Mouse (Mus musculus) cerebellum, postnatal 4 days (tissue): ENCODE measurements around the gene Kat14.

Experiments
- DNase-seq, 2 experiments: peaks; one replicate each; pipeline ENCODE4 v3.0.0; 2022; ENCODE audit warnings: low spot score in 2 of 2, mixed read lengths in 1 of 2

The Kat14 gene

DNA sequence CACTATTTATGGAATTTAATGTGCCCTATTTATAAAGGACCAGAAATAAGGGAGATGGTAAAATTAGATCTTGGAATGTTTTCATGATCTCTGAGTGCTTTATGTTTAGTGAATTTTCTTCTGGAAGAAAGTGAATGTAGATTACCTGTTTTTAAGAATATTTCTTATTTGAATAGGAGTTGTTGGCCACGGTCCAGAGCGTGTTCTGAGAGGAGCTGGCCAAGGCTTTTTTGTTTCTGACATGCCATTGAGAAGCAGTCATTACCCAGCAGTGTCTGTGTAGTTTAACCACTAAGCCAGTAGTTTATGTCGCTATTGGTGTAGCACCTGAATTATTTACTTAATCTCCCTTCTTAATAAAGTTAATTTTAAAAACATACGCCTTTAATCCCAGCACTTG, 13.0 kb downstream of the Kat14 start:
- DNase-seq, result no peak

DNA sequence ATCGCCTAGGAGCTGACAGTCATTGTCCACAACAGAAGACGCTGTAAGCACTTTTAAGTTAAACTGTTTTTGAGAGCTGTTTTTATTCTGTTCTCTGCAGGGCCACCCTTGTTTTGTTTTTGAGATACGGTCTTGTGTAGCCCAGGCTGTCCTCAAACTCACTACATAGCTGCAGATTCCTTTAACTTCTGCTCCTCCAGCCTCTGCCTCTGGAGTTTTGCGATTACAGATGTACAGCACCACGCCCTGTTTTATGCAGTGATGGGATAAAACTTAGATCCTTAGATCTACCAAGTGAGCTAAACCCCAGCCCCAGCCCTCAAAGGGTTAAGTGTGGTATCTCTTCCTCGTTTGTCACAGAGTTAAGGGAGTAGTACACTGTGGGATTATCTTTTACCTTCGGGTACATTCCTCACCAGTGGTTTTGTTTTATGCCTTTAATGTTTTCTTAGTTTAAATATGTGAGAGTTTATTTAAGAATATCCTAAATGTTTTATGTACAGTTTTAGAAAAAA, 13.9 kb downstream of the Kat14 start:
- DNase-seq, result no peak

DNA sequence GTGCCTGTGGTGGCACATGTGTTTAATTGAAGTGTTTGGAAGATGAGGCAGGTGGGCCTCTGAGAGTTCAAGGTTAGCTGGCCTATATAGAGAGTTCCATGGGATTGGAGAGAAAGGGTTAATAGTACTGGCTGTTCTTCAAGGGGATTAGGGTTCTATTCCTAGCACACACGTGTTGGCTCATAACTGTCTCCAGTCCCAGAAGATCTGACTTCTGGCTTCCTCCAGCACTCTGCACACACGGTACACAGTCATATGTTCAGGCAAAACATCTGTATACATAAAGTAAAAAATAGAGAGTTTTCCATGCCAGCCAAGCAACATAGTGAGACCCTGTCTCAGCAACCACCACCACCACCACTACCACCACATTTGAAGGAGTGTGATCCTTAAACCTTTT, 17.5 kb downstream of the Kat14 start:
- no peak for DNase-seq

DNA sequence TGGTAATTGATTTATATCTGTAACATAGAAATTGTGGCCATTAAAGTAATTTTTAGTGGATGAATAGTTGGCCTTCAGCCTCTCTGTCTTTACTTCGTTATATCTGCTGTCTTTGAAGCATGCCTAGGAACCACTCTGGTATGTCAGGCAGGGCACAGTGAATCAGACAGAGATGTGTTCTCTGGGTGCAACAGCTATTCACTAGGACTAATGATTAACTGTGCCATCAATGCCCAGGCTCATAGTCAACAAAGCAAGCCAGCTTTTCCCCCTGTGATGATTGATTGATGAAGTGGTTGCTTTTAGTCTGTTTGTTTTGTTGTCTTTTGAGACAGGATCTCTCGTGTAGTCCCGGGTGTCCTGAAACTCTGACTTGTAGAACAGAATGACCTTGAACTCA, 19.6 kb downstream of the Kat14 start:
- no peak for DNase-seq

DNA sequence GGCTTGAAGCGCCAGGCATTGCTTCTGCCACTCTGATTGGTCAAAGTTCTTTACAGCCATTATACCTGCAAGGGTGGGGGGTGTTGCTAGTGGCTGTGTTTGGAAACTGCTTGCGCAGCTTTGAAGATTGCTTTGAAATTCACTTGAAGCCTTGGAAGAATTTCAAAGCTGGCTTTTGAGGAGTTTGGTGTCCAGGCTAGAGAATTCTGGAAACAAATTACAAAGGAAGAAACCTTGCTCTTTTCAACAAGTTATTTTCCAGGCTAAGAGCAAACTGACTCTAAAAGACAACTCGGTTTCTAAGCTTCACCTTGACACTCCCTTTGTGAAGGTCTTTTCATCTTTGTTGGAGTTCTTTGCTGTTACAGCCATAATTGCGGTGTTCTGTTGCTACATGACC, 30.7 kb downstream of the Kat14 start:
- no peak for DNase-seq

DNA sequence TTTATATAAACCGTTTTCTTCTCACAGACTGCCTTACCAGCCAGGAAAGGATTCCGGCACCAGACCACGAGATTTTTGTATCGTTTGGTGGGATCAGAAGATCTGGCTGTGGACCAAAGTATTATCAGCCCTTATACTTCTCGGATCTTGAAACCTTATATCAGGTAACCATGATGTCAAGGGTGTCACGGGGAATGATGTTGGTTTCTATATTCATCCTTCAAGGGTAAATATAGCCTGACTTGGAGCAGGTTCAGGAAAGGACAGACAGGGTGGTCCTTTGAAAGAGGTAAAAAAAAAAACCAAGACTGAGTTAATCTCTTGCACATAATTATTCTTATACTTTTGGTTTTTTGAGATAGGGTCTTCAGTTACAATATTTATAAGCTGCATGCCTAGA, 31.9 kb downstream of the Kat14 start:
- DNase-seq, result no peak

DNA sequence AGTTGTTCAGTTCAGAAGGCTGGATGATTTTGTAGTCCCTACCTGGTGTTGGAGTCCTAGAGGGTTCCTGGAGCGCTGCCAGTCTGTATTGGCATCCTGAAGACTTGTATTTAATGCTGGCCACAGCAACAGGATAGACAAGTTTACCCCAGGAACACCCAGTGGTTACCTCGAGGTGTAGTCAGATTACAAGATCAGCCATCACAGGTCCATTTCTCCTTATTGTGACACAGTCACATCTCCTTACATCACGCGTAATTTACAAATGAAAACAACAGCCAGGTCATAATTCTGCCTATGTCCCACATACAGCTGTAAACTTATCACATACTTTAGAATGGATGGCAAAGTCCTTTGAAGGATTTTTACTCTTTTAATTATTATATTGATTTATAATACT, 40.3 kb downstream of the Kat14 start:
- DNase-seq, result no peak

DNA sequence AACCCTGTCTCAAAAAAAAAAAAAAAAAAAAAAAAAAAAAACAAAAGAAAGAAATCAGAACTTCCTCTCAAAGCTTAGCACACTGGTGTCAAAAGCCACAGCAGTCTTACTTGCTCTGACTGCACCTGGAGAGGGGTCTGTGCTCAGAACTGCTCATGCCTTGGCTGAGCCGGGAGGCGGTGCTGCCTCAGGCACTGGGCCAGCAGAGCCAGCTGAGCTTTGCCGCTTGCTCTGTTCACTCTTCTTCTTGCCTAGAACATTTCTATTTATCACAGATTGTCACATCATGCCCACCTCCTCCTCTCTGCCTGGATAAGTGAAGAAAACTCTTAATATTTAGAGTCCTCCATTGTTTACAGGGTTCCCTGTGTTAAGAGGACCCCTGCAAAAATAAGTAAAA, 41.8 kb downstream of the Kat14 start:
- no peak for DNase-seq

DNA sequence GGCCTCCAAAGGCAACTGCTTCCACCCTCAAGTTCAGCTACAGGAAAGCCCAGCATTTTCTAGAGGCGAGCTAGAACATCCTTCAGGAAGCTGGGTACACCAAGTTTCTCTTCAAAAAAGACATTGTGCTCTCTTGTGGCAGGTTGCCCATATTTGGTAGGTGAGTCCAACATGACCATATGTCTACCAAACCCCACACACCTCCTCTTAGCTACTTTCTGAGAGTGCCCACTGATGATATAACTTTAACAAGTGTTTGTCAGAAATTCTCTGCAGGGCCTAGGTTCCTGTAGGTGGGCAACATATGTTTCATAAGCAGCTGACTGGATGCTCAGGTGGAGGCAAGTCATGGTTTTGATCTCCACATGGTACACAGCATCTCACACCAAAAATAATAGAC, 45.9 kb downstream of the Kat14 start:
- no peak for DNase-seq

DNA sequence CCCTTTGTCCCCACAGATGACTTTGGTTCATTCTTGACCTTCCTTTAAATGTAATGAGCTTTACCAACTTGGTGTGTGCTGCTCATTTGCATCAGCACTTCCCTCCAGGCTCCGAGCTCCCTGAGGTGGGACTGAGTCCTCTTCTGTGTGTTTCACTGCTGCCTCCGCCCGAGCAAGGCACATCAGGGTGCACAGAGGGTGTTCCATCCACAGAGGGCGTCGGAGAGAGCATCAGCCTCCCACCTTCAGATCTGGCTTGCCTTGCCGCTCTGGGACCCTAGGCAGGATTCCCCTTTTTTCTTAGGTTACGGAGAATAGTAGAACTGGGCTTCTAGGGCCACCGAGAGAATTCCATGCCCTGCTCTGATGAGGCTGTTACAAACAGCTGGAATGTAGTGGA, 48.1 kb downstream of the Kat14 start:
- DNase-seq, result no peak

DNA sequence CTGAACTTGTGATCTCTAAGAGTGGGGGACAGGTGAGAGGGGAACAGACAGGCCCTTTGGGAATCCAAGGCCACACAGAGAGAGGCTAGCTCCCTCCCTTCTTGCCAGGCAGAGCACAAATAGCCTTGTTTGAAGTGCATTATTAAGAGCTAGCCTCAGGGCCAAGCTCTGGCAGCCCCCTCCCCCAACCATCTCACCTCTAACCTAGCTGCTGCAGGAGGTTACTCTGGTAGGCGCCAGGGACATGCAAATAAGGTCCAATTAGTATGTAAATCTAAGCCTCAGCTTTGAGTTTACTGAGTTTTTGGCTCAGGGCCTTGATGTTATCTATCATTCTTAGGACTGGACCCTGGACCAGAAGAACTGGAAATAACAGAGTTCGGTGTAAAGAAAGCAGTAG, 49.3 kb downstream of the Kat14 start:
- DNase-seq, result no peak

DNA sequence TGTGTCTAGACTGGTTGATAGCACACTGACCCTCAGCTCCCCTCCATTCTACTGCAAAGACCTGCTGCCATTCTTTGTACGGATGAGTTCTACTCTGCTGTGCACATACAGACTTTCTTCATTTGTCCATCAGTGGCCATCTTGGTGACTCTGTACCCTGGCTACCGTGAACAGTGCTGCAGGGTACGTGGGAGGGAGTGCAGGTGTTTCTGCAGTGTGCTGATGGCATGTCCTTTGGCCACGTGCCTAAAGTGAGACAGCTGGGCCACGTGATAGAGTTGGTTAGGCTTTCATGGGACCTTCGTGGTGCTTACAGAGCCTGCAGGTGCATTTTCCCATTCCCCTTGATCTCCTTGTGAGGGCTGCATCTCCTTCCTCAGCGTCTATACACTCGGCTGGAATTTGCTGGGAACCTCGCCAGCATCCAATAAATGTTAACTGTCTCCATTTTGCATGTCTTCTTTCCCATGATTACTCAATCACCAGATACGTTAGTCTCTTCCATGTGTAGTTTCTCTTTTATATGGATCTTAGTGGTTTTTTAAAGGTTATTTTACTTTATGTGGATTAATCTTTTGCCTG, 53.4 kb downstream of the Kat14 start:
- DNase-seq, result no peak

DNA sequence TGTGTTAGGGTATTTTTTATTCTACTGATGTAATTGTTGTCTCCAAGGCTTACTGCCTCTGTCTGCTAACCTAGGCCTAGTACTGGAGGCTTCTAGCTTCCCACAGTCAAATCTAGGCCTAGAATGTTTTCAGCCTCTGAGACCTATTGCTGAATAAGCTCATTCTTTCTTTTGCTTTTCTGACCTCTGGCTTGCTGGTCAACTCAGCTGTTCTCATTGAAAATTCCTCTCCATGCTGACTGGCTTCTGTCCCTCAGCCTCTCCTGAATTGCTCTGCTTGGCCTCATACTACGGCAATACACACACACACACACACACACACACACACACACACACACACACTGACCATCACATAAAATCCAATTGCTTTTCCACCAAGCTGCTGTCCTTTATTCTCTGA, 57.0 kb downstream of the Kat14 start:
- no peak for DNase-seq

DNA sequence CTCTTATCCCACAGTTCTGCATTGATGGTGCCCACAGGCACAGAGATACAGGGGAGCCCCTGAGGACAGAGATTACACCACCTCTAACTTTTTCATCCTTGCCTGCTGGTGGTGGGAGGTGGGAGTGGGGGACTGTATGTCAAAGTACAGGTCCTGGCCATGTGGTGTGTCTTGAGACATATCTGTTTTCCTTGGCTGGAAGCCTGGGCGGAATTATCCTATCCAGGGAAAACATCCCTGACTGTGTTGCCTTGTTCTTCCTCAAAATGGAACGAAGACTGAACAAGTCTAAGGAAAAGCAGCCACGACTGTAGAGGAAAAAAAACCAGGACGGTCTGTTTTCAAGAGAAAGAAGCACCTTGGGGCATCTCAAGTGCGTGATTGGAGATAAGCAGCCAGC, 59.1 kb downstream of the Kat14 start:
- no peak for DNase-seq

DNA sequence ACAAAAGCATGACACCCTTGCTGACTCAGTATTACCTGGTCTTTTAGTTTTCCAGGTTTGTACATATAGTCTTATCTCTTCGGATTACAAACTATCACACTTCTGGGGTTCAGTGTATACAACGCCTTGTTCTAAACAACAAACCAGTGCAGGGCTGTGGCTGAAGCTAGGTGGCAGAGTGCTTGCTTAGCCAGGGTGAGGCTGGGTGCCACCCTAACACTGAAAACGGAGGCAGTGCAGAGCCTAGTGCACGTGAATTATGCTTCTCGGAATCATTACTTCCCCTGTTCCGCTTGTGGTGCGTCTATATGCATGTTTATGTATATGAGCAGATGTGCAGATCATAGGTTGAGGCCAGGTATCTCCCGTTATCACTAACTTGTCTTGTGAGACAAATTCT, 59.9 kb downstream of the Kat14 start:
- no peak for DNase-seq

DNA sequence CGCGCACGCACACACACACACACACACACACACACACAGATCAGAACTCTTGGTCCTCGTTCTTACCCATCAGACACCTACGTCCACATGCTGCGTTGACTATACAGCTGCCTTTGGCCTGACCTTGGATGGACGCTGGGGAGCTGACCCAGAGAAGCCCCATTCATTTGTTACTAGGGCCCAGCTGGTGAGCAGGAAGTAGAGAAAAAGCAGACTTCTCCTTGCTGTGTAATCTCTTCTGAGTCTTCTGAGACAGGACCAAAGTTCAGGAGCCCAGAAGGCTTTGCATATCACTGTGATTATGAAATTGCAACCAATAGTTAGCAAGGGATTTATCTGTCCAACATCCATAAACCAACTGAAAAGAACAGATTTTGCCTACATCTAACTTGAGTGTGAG, 60.4 kb downstream of the Kat14 start:
- DNase-seq, result no peak

DNA sequence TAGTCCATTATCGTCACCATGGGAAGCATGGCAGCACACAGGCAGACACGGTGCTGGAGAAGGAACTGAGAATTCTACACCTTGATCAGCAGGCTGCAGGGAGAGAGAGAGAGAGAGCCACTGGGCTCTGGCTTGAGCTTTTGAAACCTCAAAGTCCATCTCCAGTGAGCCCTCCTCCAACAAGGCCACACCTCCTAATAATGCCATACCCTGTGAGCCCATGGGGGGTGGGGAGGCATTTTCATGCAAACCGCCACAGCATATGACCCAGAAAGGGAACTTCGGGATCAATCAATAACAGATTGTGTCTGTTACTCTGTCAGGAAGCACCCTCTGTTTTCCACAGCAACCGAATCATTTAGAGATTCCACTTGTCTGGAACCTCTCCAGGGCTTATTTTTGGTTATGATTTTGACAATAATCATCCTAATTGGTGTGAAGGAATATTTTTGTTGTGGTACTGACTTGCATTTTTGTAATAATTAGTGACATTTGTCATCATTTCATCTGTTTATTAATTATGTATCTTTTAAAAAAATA, 62.6 kb downstream of the Kat14 start:
- DNase-seq, result no peak

DNA sequence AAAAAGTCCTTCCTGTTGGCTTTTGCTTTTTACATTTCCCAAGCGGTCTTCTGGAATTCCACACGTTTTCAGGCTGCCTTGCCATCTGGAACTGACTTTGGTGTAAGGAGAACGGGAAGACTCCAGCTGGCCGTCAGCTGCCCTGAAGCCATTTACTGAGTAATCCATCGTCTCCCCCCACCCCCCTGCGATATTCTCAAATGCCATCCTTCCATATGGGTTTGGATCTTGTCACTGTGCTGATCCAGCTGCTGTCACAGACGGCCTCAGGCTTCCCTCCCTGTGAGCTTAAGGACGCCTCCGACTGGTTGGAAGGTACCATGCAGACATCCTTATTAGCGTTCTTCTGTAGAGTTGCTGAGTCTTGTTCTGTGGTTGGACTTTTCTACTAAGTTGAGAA, 66.9 kb downstream of the Kat14 start:
- no peak for DNase-seq

DNA sequence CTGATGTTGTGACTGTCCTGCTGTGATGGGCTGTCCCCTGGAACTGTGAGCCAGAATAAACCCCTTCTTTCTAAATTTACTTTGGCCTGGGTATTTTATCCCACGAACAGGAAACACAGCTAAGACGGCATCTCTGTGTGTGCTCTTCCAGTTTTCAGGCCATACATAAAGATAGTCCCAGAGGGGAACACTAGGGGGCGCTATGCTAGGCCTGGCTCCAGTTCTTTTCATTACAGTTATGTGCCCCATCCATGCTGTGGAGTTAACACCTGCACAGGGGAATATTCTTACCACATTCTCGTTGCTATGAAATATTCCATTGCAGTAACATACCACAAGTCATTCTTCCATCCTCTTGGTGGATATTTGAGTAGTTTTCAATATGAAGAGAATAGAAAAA, 69.6 kb downstream of the Kat14 start:
- no peak for DNase-seq

DNA sequence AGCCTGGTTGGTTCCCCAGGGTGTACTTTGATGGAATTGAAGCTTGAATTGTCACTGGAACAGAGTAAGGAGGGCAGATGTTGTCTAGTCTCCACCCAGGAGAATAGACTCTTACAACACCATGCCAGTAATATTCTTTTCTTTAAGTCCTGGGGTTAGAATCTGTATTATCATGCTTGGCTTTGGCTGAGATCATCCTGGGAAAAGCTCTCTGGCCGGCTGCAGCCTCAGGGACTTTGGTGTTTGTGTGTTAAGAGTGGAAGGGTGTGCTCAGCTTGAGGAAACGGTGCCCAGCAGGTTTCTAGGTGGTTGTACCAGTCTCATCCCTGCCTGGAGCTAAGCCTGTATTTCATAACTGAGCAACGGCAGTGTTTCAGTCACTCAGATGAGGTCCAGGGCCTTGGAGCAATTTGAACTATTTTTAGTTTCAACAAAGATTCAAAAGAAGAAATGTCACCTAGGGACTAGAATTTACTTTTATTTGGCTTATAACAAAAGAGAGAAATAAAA, 70.5 kb downstream of the Kat14 start:
- no peak for DNase-seq

DNA sequence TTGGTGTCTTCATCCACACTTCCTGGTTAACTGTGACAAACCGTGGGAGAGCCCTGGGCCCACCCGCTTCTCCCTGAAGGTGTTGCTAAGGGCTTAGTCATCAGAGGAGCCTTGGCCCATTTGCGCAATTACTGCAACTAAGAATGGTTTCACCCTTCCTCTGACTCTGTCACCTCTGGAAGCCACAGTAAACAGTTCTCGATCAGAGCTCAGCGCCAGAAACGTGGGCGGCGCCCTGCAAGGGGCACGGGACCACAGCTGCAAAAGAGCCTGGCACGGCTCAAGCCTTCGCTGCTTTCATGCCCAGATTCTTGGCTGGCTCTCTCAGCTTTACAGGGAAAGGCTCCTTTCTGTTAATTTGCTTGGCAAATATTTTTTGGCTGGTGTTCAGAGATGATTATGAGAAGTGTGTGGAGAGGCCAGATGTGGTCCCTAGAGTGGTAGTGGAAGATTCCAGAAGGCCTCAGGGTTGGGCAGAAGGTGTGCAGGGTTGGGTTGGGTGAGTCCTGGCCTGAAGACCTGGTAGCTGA, 72.7 kb downstream of the Kat14 start:
- no peak for DNase-seq

DNA sequence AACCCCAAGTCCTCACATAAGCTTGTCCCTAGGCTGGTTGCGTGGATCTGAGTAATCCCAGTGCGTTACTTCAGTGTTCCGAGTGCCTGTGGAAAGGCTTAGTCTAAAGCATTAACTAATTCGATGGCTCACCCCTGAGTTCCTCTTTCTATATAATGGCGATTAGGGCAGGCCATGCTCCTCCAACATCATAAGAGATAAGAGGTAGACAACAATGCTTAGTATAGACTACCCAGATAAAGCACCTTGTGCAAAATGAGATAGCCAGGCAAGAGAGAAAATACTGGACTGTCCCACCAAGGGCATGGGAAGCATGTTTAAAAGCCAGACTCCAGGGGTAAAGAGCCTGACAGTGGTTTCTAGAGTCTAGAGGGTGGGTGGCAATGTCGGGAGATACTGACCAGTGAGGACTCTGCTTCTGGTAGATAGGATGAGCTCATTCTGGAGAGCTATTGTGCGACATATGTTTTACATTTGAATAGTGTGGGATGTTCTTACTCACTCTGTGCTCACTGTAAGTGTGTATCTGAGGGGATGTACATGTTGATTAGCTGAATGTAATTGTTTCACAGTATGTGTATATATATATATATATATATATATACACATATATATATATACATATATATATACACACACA, 77.7 kb downstream of the Kat14 start:
- DNase-seq, result no peak

DNA sequence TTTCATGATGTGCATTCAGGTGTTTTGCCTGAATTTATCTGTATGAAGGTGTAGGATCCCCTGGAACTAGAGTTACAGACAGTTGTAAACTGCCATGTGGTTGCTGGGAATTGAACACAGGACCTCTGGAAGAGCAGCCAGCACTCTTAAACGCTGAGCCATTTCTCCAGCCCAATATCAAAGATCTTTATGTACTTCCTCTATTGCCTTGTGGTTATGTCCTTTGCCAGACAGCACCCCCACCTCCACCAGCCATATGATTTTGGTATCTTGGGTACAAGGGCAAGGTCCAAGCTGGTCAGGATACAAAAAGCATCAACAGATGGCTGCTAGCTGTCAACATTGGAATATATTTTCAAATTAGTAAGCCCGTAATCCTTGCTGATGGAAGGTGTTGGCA, 81.6 kb downstream of the Kat14 start:
- DNase-seq, result no peak
